Mouse (Mus musculus) hindbrain, embryonic 13.5 days (tissue): ENCODE data around the gene Bod1. TPM values are rescaled to one million over a fixed set of nuclear protein-coding genes. Genes with fewer than 3 reads are reported as not detected.

Experiments
- ATAC-seq: fragments of 200-750 bp; cut with Nextera tagmentation; 2 replicates; pipeline ENCODE4 v1.8.0; 2017; ENCODE audit warnings: moderate TSS enrichment; ENCODE audit not compliant: low FRiP score
- H3K27ac ChIP-seq: fragments of 300-500 bp; sonication (generic); 2 replicates; pipeline ENCODE4 v1.5.1; 2015; ENCODE audit warnings: inconsistent platforms, mild to moderate bottlenecking, moderate library complexity
- H3K27me3 ChIP-seq: fragments of 300-500 bp; sonication (generic); 2 replicates; pipeline ENCODE4 v1.6.1; 2015; ENCODE audit warnings: mild to moderate bottlenecking, inconsistent platforms
- H3K36me3 ChIP-seq: fragments of 300-500 bp; sonication (generic); 2 replicates; pipeline ENCODE4 v1.6.1; 2015; ENCODE audit warnings: mild to moderate bottlenecking, inconsistent platforms
- H3K4me1 ChIP-seq: fragments of 300-500 bp; sonication (generic); replicated peaks from 2 replicates; pipeline ENCODE4 v1.6.1; 2015; ENCODE audit warnings: inconsistent platforms
- H3K4me2 ChIP-seq: fragments of 300-500 bp; sonication (generic); 2 replicates; pipeline ENCODE4 v1.6.1; 2015; ENCODE audit warnings: inconsistent platforms, mild to moderate bottlenecking, moderate library complexity
- H3K4me3 ChIP-seq: fragments of 300-500 bp; sonication (generic); 2 replicates; pipeline ENCODE4 v1.5.1; 2015; ENCODE audit warnings: mild to moderate bottlenecking, inconsistent platforms
- H3K9ac ChIP-seq: fragments of 300-500 bp; sonication (generic); 2 replicates; pipeline ENCODE4 v1.6.1; 2015; ENCODE audit warnings: mild to moderate bottlenecking, inconsistent platforms
- H3K9me3 ChIP-seq: fragments of 300-500 bp; sonication (generic); 2 replicates; pipeline ENCODE4 v1.6.1; 2016; ENCODE audit warnings: inconsistent platforms
- WGBS: fragments of 180-500 bp; shearing (Covaris S2); methylation state at CpG from one replicate; pipeline ENCODE4 v1.1.7; 2015; 5-methylcytosine and 5-hydroxymethylcytosine counted together
- polyA plus RNA-seq: library from polyadenylated mRNA; unstranded; fragments of >200 nt; fragmentation: Nextera tagmentation; extraction: Ambion mirVana; gene quantifications from 2 replicates; pipeline ENCODE4 v1.2.1, GENCODE M21; 2015

The Bod1 gene
- polyA plus RNA-seq, 1 experiment from 2014 or later = 152 TPM

DNA sequence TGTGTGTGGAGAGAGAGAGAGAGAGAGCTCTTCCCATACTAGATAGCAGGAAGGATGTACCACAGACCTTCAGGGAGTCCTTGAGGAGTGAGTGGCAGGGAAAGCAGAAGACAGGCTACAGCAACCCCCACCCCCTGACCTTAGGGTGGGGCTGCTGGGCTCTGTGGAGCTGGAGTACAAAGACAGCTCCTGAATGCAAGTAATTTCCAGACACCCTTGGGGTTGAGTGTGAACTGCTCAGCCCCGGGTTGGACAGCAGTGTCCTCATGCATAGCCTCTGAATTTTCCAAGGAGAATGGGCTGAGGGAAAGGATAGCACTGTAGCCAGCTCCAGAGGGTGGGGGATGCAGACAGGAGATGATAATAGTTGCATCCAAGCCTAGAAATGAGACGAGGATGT is 50.9 kb downstream of the Bod1 start:
- Histone ChIP-seq H3K9ac (no peak overlapping the region), H3K36me3 (no peaks in the 10 kb centered on the region), H3K27me3 (no peaks in the 10 kb centered on the region), H3K4me2 (no peak overlapping the region), H3K27ac (no peak overlapping the region), H3K9me3 (no peaks in the 10 kb centered on the region), H3K4me1 (no peaks in the 10 kb centered on the region), H3K4me3 (no peak overlapping the region)
- ATAC-seq = no peak
- 78% methylated on average over 2 of the region's 2 CpGs for WGBS

DNA sequence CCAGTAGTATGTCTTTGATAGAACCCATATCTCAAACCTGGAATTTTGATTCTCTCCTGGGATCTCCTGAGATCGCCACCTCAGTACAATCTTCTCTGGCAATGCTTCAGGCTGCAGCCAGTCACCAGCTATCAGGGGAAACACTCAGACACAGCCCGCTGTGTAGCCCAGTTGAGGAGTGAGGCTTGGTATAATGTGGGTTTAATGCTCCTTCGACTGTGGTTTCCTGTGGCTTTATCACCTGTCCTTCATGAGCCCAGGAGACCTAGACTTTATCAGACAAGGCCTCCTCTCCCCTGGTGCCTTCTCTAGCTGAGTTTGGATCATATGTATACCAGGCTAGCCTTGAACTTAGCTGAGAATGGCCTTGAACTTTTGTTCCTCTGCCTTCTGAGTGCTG is 53.9 kb downstream of the Bod1 start:
- H3K27me3 ChIP-seq = no peaks in the 10 kb centered on the region
- H3K27ac ChIP-seq = no peak overlapping the region
- H3K36me3 ChIP-seq = no peaks in the 10 kb centered on the region
- no peak overlapping the region for H3K9ac ChIP-seq
- 0 out of 2 replicates have a peak, but pooled peaks cover 4% of the 10 kb centered on the region for H3K4me1 ChIP-seq
- no peak for ATAC-seq
- H3K4me3 ChIP-seq = no peak overlapping the region
- no peak overlapping the region for H3K4me2 ChIP-seq
- no peaks in the 10 kb centered on the region for H3K9me3 ChIP-seq
- WGBS = 79% methylated on average over 3 of the region's 3 CpGs

DNA sequence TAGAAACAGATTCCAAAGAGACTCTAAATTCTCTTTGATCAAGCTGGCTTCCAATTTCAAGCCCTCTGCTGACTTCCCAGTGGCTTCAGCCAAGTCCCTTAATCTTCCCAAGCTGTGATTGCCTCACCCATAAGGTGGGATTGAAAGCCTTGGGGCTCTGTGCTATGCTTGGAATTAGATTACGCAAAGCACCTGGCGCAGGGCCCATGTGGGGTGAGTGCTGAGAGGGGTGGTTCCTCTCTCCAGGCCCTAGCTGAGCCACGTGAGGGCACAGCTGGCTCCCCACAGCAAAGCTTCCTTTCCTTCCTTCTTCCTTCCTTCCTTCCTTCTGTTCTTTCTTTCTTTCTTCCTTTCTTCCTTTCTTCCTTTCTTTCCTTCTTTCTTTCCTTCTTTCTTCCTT is 54.4 kb downstream of the Bod1 start:
- no peak overlapping the region for H3K9ac ChIP-seq
- H3K4me1 ChIP-seq = 0 out of 2 replicates have a peak, but pooled peaks cover 4% of the 10 kb centered on the region
- WGBS = 66% methylated on average over 3 of the region's 3 CpGs
- H3K27me3 ChIP-seq = no peaks in the 10 kb centered on the region
- no peak overlapping the region for H3K4me2 ChIP-seq
- H3K4me3 ChIP-seq = no peak overlapping the region
- no peak for ATAC-seq
- H3K36me3 ChIP-seq = no peaks in the 10 kb centered on the region
- H3K9me3 ChIP-seq = no peaks in the 10 kb centered on the region
- H3K27ac ChIP-seq = no peak overlapping the region

DNA sequence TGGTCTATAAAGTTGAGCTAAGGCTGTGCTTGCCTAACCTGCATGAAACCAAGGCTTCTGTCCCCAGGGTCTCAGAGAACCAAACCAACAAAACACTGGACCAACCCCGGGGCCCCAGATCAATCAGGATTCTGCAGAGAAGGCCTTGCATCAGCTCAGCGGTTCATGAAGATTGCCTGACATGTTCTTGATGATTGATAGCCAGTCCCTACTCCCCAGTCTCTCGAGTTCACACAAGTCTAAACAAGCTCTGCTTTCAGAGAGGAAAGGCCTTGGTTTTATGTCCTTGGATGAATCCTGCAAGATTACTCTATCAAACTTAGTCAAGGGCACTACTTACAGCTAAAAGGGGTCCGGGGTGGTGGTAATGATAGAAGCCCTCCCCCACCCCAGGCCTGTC is 55.0 kb downstream of the Bod1 start:
- Histone ChIP-seq H3K9me3 (no peaks in the 10 kb centered on the region), H3K9ac (no peak overlapping the region), H3K36me3 (no peaks in the 10 kb centered on the region), H3K4me1 (0 out of 2 replicates have a peak, but pooled peaks cover 4% of the 10 kb centered on the region), H3K27ac (no peak overlapping the region), H3K4me3 (no peak overlapping the region), H3K4me2 (no peak overlapping the region), H3K27me3 (no peaks in the 10 kb centered on the region)
- WGBS = 72% methylated on average over 4 of the region's 4 CpGs
- no peak for ATAC-seq

Other genes with a start within 250 kb of the Bod1 start
- gene Cpeb4, start 200.3 kb upstream of the Bod1 start, polyA plus RNA-seq = 16.0 and 16.1 TPM in 2 replicates